Mouse (Mus musculus): Measurements from ENCODE around the gene Pola1. TPM values are rescaled to one million over a fixed set of nuclear protein-coding genes. Genes with fewer than 3 reads are reported as not detected.

The Pola1 gene
- polyA plus RNA-seq, 1 experiment from 2014 or later: 21.9 TPM

DNA sequence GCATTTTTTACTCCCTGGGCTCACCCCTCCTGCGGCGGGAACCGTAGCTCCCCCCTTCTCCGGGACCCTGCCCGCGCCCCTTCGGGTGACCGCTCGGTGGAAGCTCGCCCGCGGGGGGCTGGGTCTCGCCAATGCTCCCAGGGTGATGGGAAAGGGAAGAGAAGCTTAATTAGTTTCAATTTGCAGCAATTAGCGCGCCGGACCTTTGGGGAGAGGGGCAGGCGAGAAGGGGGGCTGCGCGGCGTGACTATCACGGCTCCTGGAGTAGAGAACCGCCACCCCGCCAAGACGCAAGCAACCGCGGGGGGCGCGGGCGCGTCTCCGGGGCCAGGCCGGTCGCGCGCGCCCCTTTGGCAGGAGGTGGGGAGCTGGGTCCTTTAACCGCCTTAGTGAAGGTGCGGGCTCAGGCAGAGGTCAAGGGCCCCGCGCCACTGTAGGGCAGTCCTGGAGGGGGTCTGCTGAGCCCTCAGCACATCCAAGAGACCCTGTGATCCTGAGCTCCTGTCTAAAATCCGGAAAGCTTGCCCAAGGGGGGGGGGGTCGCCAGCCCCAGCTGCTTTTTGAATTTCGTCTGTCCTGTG lies 332.8 kb downstream of the Pola1 start:
- H3K27ac ChIP-seq (ENCODE audit: low read depth, low read length): no peak overlapping the region
- H3K4me1 ChIP-seq (ENCODE audit: control insufficient read depth, insufficient read depth, low read length): no peaks in the 10 kb centered on the region
- DNase-seq (ENCODE audit: low spot score, missing footprints) (peak; percentile 84), ATAC-seq (ENCODE audit: low FRiP score) (0 out of 2 replicates have a peak, but pooled peaks have one; percentile 28)
- WGBS: 18% methylated on average over 35 of the region's 43 CpGs
- no peaks in the 10 kb centered on the region for H3K36me3 ChIP-seq (ENCODE audit: control insufficient read depth, insufficient read depth, low read length)
- H3K9me3 ChIP-seq (ENCODE audit: control insufficient read depth, low read length): no peaks in the 10 kb centered on the region
- H3K9ac ChIP-seq (ENCODE audit: low read length): no peak overlapping the region
- H3K4me3 ChIP-seq (ENCODE audit: low read depth, low read length): no peak overlapping the region
- peaks cover 81% of the 10 kb centered on the region for H3K27me3 ChIP-seq (ENCODE audit: control insufficient read depth, insufficient read depth, low read length)
- H3K4me2 ChIP-seq: peak overlapping the region; percentile 24; the same call in 1 of the 2 replicates

DNA sequence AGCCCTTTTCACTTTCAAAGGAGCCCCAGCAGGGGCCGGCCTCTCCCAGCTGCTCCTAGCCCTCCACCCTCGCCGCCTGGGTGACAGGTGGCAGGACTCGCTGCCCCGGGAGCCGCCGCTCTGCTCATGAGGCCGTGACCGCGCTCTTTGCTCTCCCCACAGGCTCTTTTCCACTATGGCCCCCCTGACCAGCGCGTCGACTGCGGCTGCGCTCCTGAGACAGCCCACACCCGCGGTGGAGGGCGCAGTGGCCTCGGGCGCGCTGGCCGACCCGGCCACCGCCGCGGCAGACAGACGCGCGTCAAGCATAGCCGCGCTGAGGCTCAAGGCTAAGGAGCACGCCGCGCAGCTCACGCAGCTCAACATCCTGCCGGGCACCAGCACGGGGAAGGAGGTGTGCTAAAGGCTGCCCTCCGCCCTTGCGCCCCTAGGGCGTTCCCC lies 334.9 kb downstream of the Pola1 start:
- Histone ChIP-seq H3K4me3 (ENCODE audit: low read depth, low read length) (peak overlapping the region; percentile 20; the same call in 1 of the 2 replicates), H3K9me3 (ENCODE audit: control insufficient read depth, low read length) (no peaks in the 10 kb centered on the region), H3K36me3 (ENCODE audit: control insufficient read depth, insufficient read depth, low read length) (no peaks in the 10 kb centered on the region), H3K27me3 (ENCODE audit: control insufficient read depth, insufficient read depth, low read length) (peaks cover 86% of the 10 kb centered on the region), H3K27ac (ENCODE audit: low read depth, low read length) (no peak overlapping the region), H3K4me2 (peak overlapping the region; percentile 39), H3K9ac (ENCODE audit: low read length) (no peak overlapping the region), H3K4me1 (ENCODE audit: control insufficient read depth, insufficient read depth, low read length) (no peaks in the 10 kb centered on the region)
- WGBS: 12% methylated on average over 21 of the region's 40 CpGs
- peak; percentile 91 for DNase-seq (ENCODE audit: low spot score, missing footprints)
- peak; percentile 67 for ATAC-seq (ENCODE audit: low FRiP score)

DNA sequence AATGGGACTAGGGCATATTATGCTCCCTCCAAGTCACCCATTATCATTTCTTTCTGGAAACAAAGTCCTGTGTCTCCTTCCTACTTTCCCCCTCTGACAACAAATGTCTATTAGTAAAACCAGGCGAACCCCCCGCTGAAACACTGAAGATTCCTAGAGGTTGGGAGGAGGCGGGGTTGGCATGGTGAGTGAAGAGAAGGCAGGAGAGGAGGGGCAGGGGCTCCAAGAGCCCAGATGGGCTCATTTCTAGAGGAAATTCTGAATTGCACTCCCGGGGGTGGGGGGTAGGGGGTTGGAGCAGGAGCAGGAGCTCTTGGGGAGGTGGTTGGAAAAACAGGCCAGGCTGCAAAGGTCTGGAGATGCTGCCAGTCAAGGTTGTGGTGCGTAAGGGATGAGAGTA lies 336.1 kb downstream of the Pola1 start:
- Histone ChIP-seq H3K27me3 (ENCODE audit: control insufficient read depth, insufficient read depth, low read length) (peaks cover 80% of the 10 kb centered on the region), H3K36me3 (ENCODE audit: control insufficient read depth, insufficient read depth, low read length) (no peaks in the 10 kb centered on the region), H3K27ac (ENCODE audit: low read depth, low read length) (no peak overlapping the region), H3K4me2 (no peak overlapping the region), H3K9ac (ENCODE audit: low read length) (no peak overlapping the region), H3K9me3 (ENCODE audit: control insufficient read depth, low read length) (no peaks in the 10 kb centered on the region), H3K4me1 (ENCODE audit: control insufficient read depth, insufficient read depth, low read length) (no peaks in the 10 kb centered on the region), H3K4me3 (ENCODE audit: low read depth, low read length) (no peak overlapping the region)
- ATAC-seq (ENCODE audit: low FRiP score) (no peak), DNase-seq (ENCODE audit: low spot score, missing footprints) (peak; percentile 84)
- 28% methylated on average over 5 of the region's 5 CpGs for WGBS

DNA sequence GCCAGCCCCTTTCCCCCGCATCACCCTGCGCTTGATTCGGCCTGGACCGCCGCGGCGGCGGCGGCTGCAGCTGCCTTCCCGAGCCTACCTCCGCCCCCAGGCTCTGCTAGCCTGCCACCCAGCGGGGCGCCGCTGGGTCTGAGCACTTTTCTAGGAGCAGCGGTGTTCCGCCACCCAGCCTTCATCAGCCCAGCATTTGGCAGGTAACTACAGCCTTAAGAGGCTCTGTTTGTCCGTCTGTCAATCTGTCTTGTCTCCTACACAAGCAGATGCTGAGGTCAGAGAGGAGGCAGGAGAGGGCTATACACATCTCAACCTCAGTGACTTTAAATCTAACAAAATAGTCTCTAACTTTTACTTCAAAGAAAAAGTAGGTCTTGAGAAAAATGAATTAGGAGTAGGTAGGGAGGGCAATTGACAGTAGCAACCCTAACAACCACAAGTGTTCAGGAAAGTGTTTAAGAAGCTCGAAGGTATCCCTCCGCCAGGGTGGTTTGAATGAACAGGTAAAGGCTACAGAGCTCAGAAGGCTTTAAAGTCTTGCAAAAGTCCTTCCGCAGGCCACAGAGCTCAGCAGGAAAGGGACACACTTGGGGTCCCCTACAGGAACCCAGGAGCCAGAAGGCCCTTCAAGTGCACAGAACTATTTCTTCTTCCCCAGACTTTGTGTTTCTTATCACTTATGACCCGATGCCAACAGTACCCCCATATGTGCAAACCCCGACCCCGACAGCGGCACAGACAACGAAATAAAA lies 337.0 kb downstream of the Pola1 start:
- H3K9me3 ChIP-seq (ENCODE audit: control insufficient read depth, low read length): no peaks in the 10 kb centered on the region
- H3K4me2 ChIP-seq: no peak overlapping the region
- no peaks in the 10 kb centered on the region for H3K36me3 ChIP-seq (ENCODE audit: control insufficient read depth, insufficient read depth, low read length)
- no peak overlapping the region for H3K27ac ChIP-seq (ENCODE audit: low read depth, low read length)
- no peaks in the 10 kb centered on the region for H3K4me1 ChIP-seq (ENCODE audit: control insufficient read depth, insufficient read depth, low read length)
- H3K9ac ChIP-seq (ENCODE audit: low read length): no peak overlapping the region
- H3K4me3 ChIP-seq (ENCODE audit: low read depth, low read length): no peak overlapping the region
- no peak for ATAC-seq (ENCODE audit: low FRiP score)
- H3K27me3 ChIP-seq (ENCODE audit: control insufficient read depth, insufficient read depth, low read length): peaks cover 75% of the 10 kb centered on the region
- WGBS: 17% methylated on average over 19 of the region's 25 CpGs
- peak; percentile 92 for DNase-seq (ENCODE audit: low spot score, missing footprints)

DNA sequence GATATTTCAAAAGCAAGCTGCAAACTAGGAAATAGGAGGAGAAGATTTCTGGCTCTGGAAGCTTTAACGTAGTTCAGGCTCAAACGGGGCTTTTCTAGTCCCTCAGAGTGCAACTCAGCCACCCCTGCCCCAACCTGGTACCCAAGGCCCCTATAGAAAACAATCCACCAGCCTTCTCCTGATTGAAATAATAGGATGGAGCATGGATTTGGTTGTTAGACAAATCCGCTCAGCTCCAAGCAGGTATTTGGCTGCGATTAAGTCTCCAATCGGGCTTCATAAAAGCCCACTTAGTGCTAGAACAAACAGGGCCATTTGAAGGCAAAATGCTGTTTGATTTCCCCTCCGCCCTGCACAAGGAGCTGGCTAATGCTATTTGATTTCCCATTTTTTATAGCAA lies 339.9 kb downstream of the Pola1 start:
- no peak overlapping the region for H3K4me3 ChIP-seq (ENCODE audit: low read depth, low read length)
- peaks cover 5% of the 10 kb centered on the region; the same call in 1 of the 2 replicates for H3K4me1 ChIP-seq (ENCODE audit: control insufficient read depth, insufficient read depth, low read length)
- WGBS: 13% methylated on average over 6 of the region's 6 CpGs
- H3K4me2 ChIP-seq: no peak overlapping the region
- DNase-seq (ENCODE audit: low spot score, missing footprints): peak; percentile 92
- ATAC-seq (ENCODE audit: low FRiP score): no peak
- H3K9ac ChIP-seq (ENCODE audit: low read length): no peak overlapping the region
- H3K27ac ChIP-seq (ENCODE audit: low read depth, low read length): no peak overlapping the region
- H3K9me3 ChIP-seq (ENCODE audit: control insufficient read depth, low read length): no peaks in the 10 kb centered on the region
- no peaks in the 10 kb centered on the region for H3K36me3 ChIP-seq (ENCODE audit: control insufficient read depth, insufficient read depth, low read length)
- peaks cover 70% of the 10 kb centered on the region for H3K27me3 ChIP-seq (ENCODE audit: control insufficient read depth, insufficient read depth, low read length)

DNA sequence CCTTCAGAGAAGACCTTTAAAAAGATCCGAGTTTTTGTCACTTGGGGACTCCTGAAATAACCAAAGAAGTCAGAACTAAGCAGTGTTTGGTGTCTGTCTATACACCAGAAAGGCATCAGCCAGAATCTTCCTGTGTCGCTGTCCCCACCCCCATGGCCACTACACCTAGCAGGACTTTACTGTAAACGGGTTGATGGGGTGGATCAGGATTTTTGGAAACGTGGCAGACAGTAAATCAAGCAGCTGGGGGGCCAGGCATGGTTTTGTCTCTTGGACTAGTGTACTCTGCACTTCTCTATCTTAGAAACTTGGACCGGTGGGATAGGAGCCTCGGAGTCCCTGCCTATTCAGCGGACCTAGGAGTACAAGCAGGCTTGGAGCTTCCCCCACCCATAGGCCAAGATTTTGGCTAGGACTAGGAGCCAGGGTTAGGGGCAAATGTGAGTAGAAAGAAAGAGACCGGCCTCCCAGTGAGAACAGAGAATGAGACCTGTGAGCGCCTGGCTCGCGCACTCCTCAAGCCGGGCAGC lies 342.0 kb downstream of the Pola1 start:
- no peaks in the 10 kb centered on the region for H3K36me3 ChIP-seq (ENCODE audit: control insufficient read depth, insufficient read depth, low read length)
- H3K27ac ChIP-seq (ENCODE audit: low read depth, low read length): no peak overlapping the region
- peaks cover 5% of the 10 kb centered on the region; the same call in 1 of the 2 replicates for H3K4me1 ChIP-seq (ENCODE audit: control insufficient read depth, insufficient read depth, low read length)
- WGBS: 12% methylated on average over 12 of the region's 12 CpGs
- peak overlapping the region; percentile 9; the same call in 1 of the 2 replicates for H3K9ac ChIP-seq (ENCODE audit: low read length)
- H3K4me2 ChIP-seq: peak overlapping the region; percentile 51
- peaks cover 68% of the 10 kb centered on the region for H3K27me3 ChIP-seq (ENCODE audit: control insufficient read depth, insufficient read depth, low read length)
- ATAC-seq (ENCODE audit: low FRiP score) (no peak), DNase-seq (ENCODE audit: low spot score, missing footprints) (peak; percentile 94)
- no peaks in the 10 kb centered on the region for H3K9me3 ChIP-seq (ENCODE audit: control insufficient read depth, low read length)
- H3K4me3 ChIP-seq (ENCODE audit: low read depth, low read length): peak overlapping the region; percentile 37

DNA sequence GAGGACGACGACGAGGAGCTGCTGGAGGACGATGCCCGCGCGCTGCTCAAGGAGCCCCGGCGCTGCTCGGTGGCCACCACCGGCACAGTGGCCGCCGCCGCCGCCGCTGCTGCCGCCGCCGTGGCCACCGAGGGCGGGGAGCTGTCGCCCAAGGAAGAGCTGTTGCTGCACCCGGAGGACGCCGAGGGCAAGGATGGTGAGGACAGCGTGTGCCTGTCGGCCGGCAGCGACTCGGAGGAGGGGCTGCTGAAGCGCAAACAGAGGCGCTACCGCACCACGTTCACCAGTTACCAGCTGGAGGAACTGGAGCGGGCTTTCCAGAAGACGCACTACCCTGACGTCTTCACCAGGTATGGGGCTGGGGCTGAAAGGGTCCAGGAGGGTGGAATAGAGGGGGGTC lies 342.9 kb downstream of the Pola1 start:
- no peaks in the 10 kb centered on the region for H3K9me3 ChIP-seq (ENCODE audit: control insufficient read depth, low read length)
- H3K27me3 ChIP-seq (ENCODE audit: control insufficient read depth, insufficient read depth, low read length): peaks cover 67% of the 10 kb centered on the region
- no peak overlapping the region for H3K27ac ChIP-seq (ENCODE audit: low read depth, low read length)
- 11% methylated on average over 29 of the region's 37 CpGs for WGBS
- peaks cover 5% of the 10 kb centered on the region; the same call in 1 of the 2 replicates for H3K4me1 ChIP-seq (ENCODE audit: control insufficient read depth, insufficient read depth, low read length)
- peak overlapping the region; percentile 36 for H3K9ac ChIP-seq (ENCODE audit: low read length)
- ATAC-seq (ENCODE audit: low FRiP score): peak; percentile 14; the same call in 1 of the 2 replicates
- peak overlapping the region; percentile 51 for H3K4me2 ChIP-seq
- DNase-seq (ENCODE audit: low spot score, missing footprints): peak; percentile 89
- peak overlapping the region; percentile 37 for H3K4me3 ChIP-seq (ENCODE audit: low read depth, low read length)
- no peaks in the 10 kb centered on the region for H3K36me3 ChIP-seq (ENCODE audit: control insufficient read depth, insufficient read depth, low read length)

DNA sequence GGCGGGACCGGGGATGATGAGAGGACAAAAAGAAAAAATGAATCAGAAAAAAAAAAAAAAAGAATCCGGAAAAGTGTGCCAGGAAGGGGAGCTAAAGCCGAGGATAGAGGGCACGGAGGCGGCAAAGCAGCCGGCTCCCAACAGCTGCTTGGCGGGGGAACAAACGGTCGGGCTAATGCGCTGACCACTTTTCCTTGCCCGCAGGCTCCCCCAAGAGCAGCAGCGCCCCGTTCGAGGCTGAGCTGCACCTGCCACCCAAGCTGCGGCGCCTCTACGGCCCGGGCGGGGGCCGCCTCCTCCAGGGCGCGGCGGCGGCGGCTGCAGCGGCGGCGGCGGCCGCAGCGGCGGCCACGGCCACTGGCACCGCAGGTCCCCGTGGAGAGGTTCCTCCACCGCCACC lies 343.6 kb downstream of the Pola1 start:
- no peak for ATAC-seq (ENCODE audit: low FRiP score)
- Histone ChIP-seq H3K9me3 (ENCODE audit: control insufficient read depth, low read length) (no peaks in the 10 kb centered on the region), H3K4me1 (ENCODE audit: control insufficient read depth, insufficient read depth, low read length) (peaks cover 5% of the 10 kb centered on the region; the same call in 1 of the 2 replicates), H3K27ac (ENCODE audit: low read depth, low read length) (no peak overlapping the region), H3K4me3 (ENCODE audit: low read depth, low read length) (peak overlapping the region; percentile 37), H3K9ac (ENCODE audit: low read length) (peak overlapping the region; percentile 36), H3K36me3 (ENCODE audit: control insufficient read depth, insufficient read depth, low read length) (no peaks in the 10 kb centered on the region), H3K4me2 (peak overlapping the region; percentile 51), H3K27me3 (ENCODE audit: control insufficient read depth, insufficient read depth, low read length) (peaks cover 63% of the 10 kb centered on the region)
- 18% methylated on average over 10 of the region's 37 CpGs for WGBS
- DNase-seq (ENCODE audit: low spot score, missing footprints): peak; percentile 87
